Mouse (Mus musculus) ZHBTc4 (cell line): ENCODE measurements around the gene Col2a1.

Experiments
- DNase-seq: peaks from one replicate; pipeline ENCODE4 v3.0.0-alpha.2; 2011; ENCODE audit warnings: low read depth, low spot score

The Col2a1 gene

GRCm38 (mm10) chr15:98002991-98003821, 1.3 kb downstream of the Col2a1 start:
- peak; percentile 63 for DNase-seq

- DNase-seq, result no peak
These were observed 2.1 kb downstream of the Col2a1 start for GRCm38 (mm10) chr15:98002113-98002990.

- DNase-seq, result peak; percentile 69
These were observed 3.0 kb downstream of the Col2a1 start for GRCm38 (mm10) chr15:98001321-98002112.

GRCm38 (mm10) chr15:97999991-98000390, 4.5 kb downstream of the Col2a1 start:
- no peak for DNase-seq

GRCm38 (mm10) chr15:97999546-97999945, 4.9 kb downstream of the Col2a1 start:
- DNase-seq, result peak; percentile 71

- no peak for DNase-seq
These were observed 7.7 kb downstream of the Col2a1 start for GRCm38 (mm10) chr15:97996716-97997256.

- DNase-seq, result peak; percentile 94
These were observed 11.7 kb downstream of the Col2a1 start for GRCm38 (mm10) chr15:97992712-97993286.

- DNase-seq, result peak; percentile 48
These were observed 12.3 kb downstream of the Col2a1 start for GRCm38 (mm10) chr15:97992027-97992711.

GRCm38 (mm10) chr15:97991285-97991895, 13.1 kb downstream of the Col2a1 start:
- no peak for DNase-seq

- DNase-seq, result no peak
These were observed 13.8 kb downstream of the Col2a1 start for GRCm38 (mm10) chr15:97990721-97991120.

- peak; percentile 73 for DNase-seq
These were observed 14.4 kb downstream of the Col2a1 start for GRCm38 (mm10) chr15:97990124-97990523.

GRCm38 (mm10) chr15:97989544-97989943, 15.0 kb downstream of the Col2a1 start:
- no peak for DNase-seq

- DNase-seq, result no peak
These were observed 22.9 kb downstream of the Col2a1 start for GRCm38 (mm10) chr15:97981560-97981959.

- DNase-seq, result peak; percentile 58
These were observed 31.1 kb downstream of the Col2a1 start for GRCm38 (mm10) chr15:97973248-97974005.

GRCm38 (mm10) chr15:97972580-97972979, 31.9 kb downstream of the Col2a1 start:
- peak; percentile 62 for DNase-seq

GRCm38 (mm10) chr15:97970299-97970698, 34.2 kb downstream of the Col2a1 start:
- peak; percentile 61 for DNase-seq

GRCm38 (mm10) chr15:97965311-97966045, 39.0 kb downstream of the Col2a1 start:
- DNase-seq, result no peak

- DNase-seq, result no peak
These were observed 39.7 kb downstream of the Col2a1 start for GRCm38 (mm10) chr15:97964836-97965187.
